Mouse (Mus musculus) liver, embryonic 13.5 days (tissue): ENCODE results near the gene Bex1. TPM values are rescaled to one million over a fixed set of nuclear protein-coding genes. Genes with fewer than 3 reads are reported as not detected.

ENCODE experiments used
- ATAC-seq: fragments of 200-750 bp; cut with Nextera tagmentation; 2 replicates; pipeline ENCODE4 v1.8.0; 2017; ENCODE audit warnings: low read depth, mild to moderate bottlenecking, moderate number of reproducible peaks, moderate library complexity
- DNase-seq: peaks from one replicate; pipeline ENCODE4 v3.0.0; 2022
- H3K27ac ChIP-seq: fragments of 300-500 bp; sonication (generic); 2 replicates; pipeline ENCODE4 v1.5.1; 2015; ENCODE audit warnings: moderate library complexity, mild to moderate bottlenecking, inconsistent platforms
- H3K27me3 ChIP-seq: fragments of 300-500 bp; sonication (generic); 2 replicates; pipeline ENCODE4 v1.6.1; 2015; ENCODE audit warnings: mild to moderate bottlenecking, inconsistent platforms
- H3K36me3 ChIP-seq: fragments of 300-500 bp; sonication (generic); 2 replicates; pipeline ENCODE4 v1.6.1; 2015; ENCODE audit warnings: mild to moderate bottlenecking, inconsistent platforms
- H3K4me1 ChIP-seq: fragments of 300-500 bp; sonication (generic); replicated peaks from 2 replicates; pipeline ENCODE4 v1.6.1; 2015; ENCODE audit warnings: inconsistent platforms
- H3K4me2 ChIP-seq: fragments of 300-500 bp; sonication (generic); 2 replicates; pipeline ENCODE4 v1.6.1; 2015; ENCODE audit warnings: inconsistent platforms, mild to moderate bottlenecking, moderate library complexity
- H3K4me3 ChIP-seq: fragments of 300-500 bp; sonication (generic); replicated peaks from 2 replicates; pipeline ENCODE4 v1.5.1; 2015; ENCODE audit warnings: mild to moderate bottlenecking, inconsistent platforms
- H3K9ac ChIP-seq: fragments of 300-500 bp; sonication (generic); 2 replicates; pipeline ENCODE4 v1.6.1; 2015; ENCODE audit warnings: mild to moderate bottlenecking, inconsistent platforms
- H3K9me3 ChIP-seq: fragments of 300-500 bp; sonication (generic); replicated peaks from 2 replicates; pipeline ENCODE4 v1.6.1; 2016; ENCODE audit warnings: inconsistent platforms
- WGBS: fragments of 180-500 bp; shearing (Covaris S2); methylation state at CpG from one replicate; pipeline ENCODE4 v1.1.7; 2015; ENCODE audit not compliant: insufficient replicate concordance; 5-methylcytosine and 5-hydroxymethylcytosine counted together
- polyA plus RNA-seq: library from polyadenylated mRNA; unstranded; fragments of >200 nt; fragmentation: Nextera tagmentation; extraction: Ambion mirVana; gene quantifications from 2 replicates; pipeline ENCODE4 v1.2.1, GENCODE M21; 2015

Gene Bex1
- polyA plus RNA-seq, 1 experiment from 2014 or later = 170 TPM

DNA sequence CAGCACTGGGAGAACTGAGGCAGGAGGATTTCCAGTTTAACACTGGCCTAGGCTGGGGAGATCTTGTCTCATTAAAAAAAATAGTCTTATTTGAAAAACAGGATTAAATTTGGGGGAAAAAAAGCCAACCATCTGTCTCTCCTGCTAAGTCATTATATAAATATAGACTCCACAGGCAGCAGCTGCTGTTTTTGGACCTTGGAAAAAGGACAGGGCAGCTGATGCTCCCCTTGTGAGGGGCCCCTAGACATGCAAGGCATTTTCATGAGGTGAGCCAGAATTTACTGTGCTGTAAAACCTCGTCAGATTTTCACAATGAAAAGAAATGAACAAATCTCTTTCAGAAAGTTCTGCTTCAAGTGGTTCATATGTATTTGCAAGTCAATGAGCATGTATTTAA lies 990 bp upstream of the Bex1 start:
- WGBS = 42% methylated on average over 1 of the region's 1 CpGs
- no peak for ATAC-seq
- no peak for DNase-seq

GRCm38 (mm10) chrX:136213396-136213795 lies 1.9 kb downstream of the Bex1 start:
- no peak overlapping the region for H3K27ac ChIP-seq
- no peaks in the 10 kb centered on the region for H3K4me1 ChIP-seq
- no peak overlapping the region for H3K4me2 ChIP-seq
- WGBS = 37% methylated on average over 2 of the region's 2 CpGs
- peaks cover 9% of the 10 kb centered on the region; the same call in 1 of the 2 replicates for H3K27me3 ChIP-seq
- H3K9ac ChIP-seq = no peak overlapping the region
- H3K9me3 ChIP-seq = no peaks in the 10 kb centered on the region
- ATAC-seq (no peak), DNase-seq (no peak)
- no peak overlapping the region for H3K4me3 ChIP-seq
- no peaks in the 10 kb centered on the region for H3K36me3 ChIP-seq

More for the DNA sequence above, 990 bp upstream of the Bex1 start:
- Histone ChIP-seq H3K36me3 (no peaks in the 10 kb centered on the region), H3K27me3 (peaks cover 9% of the 10 kb centered on the region; the same call in 1 of the 2 replicates), H3K9me3 (no peaks in the 10 kb centered on the region), H3K27ac (no peak overlapping the region), H3K9ac (no peak overlapping the region), H3K4me3 (no peak overlapping the region), H3K4me2 (no peak overlapping the region), H3K4me1 (no peaks in the 10 kb centered on the region)

GRCm38 (mm10) chrX:136204406-136204805 lies 10.9 kb downstream of the Bex1 start:
- WGBS = 53% methylated on average over 6 of the region's 6 CpGs
- DNase-seq (no peak), ATAC-seq (no peak)
- Histone ChIP-seq H3K4me1 (no peaks in the 10 kb centered on the region), H3K36me3 (no peaks in the 10 kb centered on the region), H3K4me2 (no peak overlapping the region), H3K4me3 (no peak overlapping the region), H3K9ac (no peak overlapping the region), H3K9me3 (no peaks in the 10 kb centered on the region), H3K27me3 (peaks cover 6% of the 10 kb centered on the region; the same call in 1 of the 2 replicates), H3K27ac (no peak overlapping the region)

GRCm38 (mm10) chrX:136203664-136204066 lies 11.6 kb downstream of the Bex1 start, which contains the start of gene Tceal5:
Gene Tceal5, minus strand, starts transcription at chrX:136203876.
- H3K4me3 ChIP-seq = peak within 1 kb of the TSS; percentile 35
- no peaks in the 10 kb centered on the region for H3K4me1 ChIP-seq
- no peaks in the 10 kb centered on the region for H3K9me3 ChIP-seq
- no peaks in the 10 kb centered on the region for H3K36me3 ChIP-seq
- DNase-seq (no peak), ATAC-seq (peak; percentile 39; the same call in 1 of the 2 replicates)
- H3K9ac ChIP-seq = no peak within 1 kb of the TSS
- H3K4me2 ChIP-seq = peak within 1 kb of the TSS; percentile 34
- peaks cover 6% of the 10 kb centered on the region; the same call in 1 of the 2 replicates for H3K27me3 ChIP-seq
- 16% methylated on average over 9 of the region's 9 CpGs for WGBS
- no peak within 1 kb of the TSS; the same call in 1 of the 2 replicates for H3K27ac ChIP-seq

- no peaks in the 10 kb centered on the region for H3K4me1 ChIP-seq
- WGBS = 14% methylated on average over 7 of the region's 7 CpGs
- H3K9me3 ChIP-seq = no peaks in the 10 kb centered on the region
- H3K27ac ChIP-seq = no peak overlapping the region; the same call in 1 of the 2 replicates
- H3K4me2 ChIP-seq = peak overlapping the region; percentile 34
- DNase-seq = no peak
- H3K36me3 ChIP-seq = no peaks in the 10 kb centered on the region
- H3K4me3 ChIP-seq = peak overlapping the region; percentile 35
- no peak for ATAC-seq
- no peak overlapping the region for H3K9ac ChIP-seq
- H3K27me3 ChIP-seq = peaks cover 6% of the 10 kb centered on the region; the same call in 1 of the 2 replicates
Observed at GRCm38 (mm10) chrX:136203257-136203656, 12.1 kb downstream of the Bex1 start.

DNA sequence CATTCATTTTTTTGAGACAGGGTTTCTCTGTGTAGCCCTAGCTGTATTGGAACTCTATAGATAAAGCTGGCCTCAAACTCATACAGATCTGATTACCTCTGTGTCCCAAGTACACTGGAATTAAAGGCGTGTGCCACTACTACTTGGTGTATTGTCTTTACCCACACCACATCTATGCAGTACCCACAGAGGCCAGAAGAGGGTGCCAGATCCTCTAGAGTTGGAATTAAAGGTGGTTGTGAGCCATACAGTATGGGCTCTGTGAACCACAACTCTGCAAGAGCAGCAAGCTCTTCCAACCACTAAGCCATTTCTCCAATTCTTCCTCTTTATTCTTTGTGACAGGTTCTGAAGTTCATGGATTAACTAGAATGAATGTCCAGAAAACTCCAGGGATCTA lies 18.4 kb downstream of the Bex1 start:
- H3K9ac ChIP-seq = no peak overlapping the region
- 29% methylated on average over 1 of the region's 1 CpGs for WGBS
- no peaks in the 10 kb centered on the region; the same call in 1 of the 2 replicates for H3K27me3 ChIP-seq
- no peak overlapping the region for H3K4me3 ChIP-seq
- H3K36me3 ChIP-seq = no peaks in the 10 kb centered on the region
- ATAC-seq (no peak), DNase-seq (peak; percentile 27)
- no peak overlapping the region for H3K4me2 ChIP-seq
- no peaks in the 10 kb centered on the region for H3K4me1 ChIP-seq
- no peak overlapping the region for H3K27ac ChIP-seq
- no peaks in the 10 kb centered on the region for H3K9me3 ChIP-seq

- no peak for ATAC-seq
- H3K36me3 ChIP-seq = no peaks in the 10 kb centered on the region
- 64% methylated on average over 16 of the region's 16 CpGs for WGBS
Observed at GRCm38 (mm10) chrX:136195193-136195944, 19.9 kb downstream of the Bex1 start.

GRCm38 (mm10) chrX:136183107-136183506 lies 32.2 kb downstream of the Bex1 start:
- no peak overlapping the region for H3K9ac ChIP-seq
- H3K27ac ChIP-seq = no peak overlapping the region
- H3K4me3 ChIP-seq = no peak overlapping the region
- H3K36me3 ChIP-seq = no peaks in the 10 kb centered on the region
- WGBS = 54% methylated on average over 1 of the region's 1 CpGs
- DNase-seq (no peak), ATAC-seq (no peak)
- 0 out of 2 replicates have a peak, but pooled peaks cover 3% of the 10 kb centered on the region for H3K27me3 ChIP-seq
- H3K4me1 ChIP-seq = no peaks in the 10 kb centered on the region
- no peaks in the 10 kb centered on the region for H3K9me3 ChIP-seq
- no peak overlapping the region for H3K4me2 ChIP-seq

More at GRCm38 (mm10) chrX:136195193-136195944, 19.9 kb downstream of the Bex1 start:
- no peaks in the 10 kb centered on the region for H3K27me3 ChIP-seq
- H3K4me2 ChIP-seq = no peak overlapping the region
- no peaks in the 10 kb centered on the region for H3K4me1 ChIP-seq
- no peak overlapping the region for H3K9ac ChIP-seq
- no peak for DNase-seq
- H3K4me3 ChIP-seq = no peak overlapping the region
- H3K9me3 ChIP-seq = no peaks in the 10 kb centered on the region
- no peak overlapping the region for H3K27ac ChIP-seq

DNA sequence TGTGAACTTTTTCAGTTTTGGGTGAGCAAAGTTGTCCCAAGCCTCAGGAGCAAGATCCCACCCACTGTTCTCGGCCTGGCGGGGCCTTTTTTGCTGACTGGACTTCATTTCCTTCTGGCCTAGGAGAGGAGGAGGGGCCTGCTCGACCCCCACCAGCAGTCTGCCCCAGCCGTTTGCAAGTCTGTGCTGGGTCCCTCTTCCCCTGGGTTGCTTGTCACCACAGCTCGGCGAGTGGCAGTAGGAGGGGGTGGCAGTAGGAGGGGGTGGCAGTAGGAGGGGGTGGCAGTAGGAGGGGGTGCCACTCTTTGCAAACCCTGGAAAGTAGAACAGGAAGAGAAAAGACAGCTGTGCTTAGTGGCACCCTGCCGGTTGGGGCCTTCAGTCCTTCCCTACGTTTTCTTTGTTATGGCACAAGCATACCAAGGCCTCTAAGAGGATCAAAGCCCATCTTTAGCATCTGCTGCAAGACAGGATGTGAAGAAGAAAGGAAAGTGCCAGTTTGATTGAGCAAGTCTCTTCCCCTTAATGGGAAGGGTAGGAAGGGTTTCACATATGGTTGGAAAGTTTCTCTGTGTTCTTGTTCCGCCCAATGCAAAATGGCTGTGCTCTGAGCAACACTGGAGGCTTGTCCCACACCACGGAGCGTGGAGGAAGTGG lies 34.3 kb downstream of the Bex1 start:
- H3K36me3 ChIP-seq = no peaks in the 10 kb centered on the region
- no peak for ATAC-seq
- H3K4me2 ChIP-seq = no peak overlapping the region
- DNase-seq = no peak
- WGBS = 30% methylated on average over 11 of the region's 11 CpGs
- no peak overlapping the region for H3K27ac ChIP-seq
- H3K27me3 ChIP-seq = 0 out of 2 replicates have a peak, but pooled peaks cover 3% of the 10 kb centered on the region
- H3K9me3 ChIP-seq = no peaks in the 10 kb centered on the region
- no peak overlapping the region for H3K9ac ChIP-seq
- no peak overlapping the region for H3K4me3 ChIP-seq
- no peaks in the 10 kb centered on the region for H3K4me1 ChIP-seq

DNA sequence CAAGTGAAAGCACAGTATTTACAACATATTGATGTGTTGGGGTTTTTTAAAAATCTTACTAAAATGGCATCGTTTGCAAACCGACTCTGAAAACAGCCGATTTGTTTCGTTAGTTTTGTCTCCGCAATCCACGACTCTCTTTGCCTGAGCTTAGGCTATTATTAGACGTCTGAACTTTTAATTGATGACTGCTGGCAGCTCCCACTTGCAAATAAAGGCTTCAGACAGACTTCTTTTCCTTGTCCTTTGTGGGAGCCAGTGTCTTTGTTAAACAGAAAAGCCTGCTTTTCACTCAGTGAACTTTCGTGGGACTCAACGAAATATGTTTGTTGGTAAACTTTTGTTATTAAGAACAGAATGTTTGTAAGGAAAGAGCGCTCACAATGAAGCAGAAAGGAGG lies 42.5 kb downstream of the Bex1 start:
- Histone ChIP-seq H3K27me3 (no peaks in the 10 kb centered on the region), H3K4me3 (peak overlapping the region; percentile 72), H3K36me3 (peaks cover 8% of the 10 kb centered on the region; the same call in 1 of the 2 replicates), H3K9me3 (no peaks in the 10 kb centered on the region), H3K4me1 (peaks cover 8% of the 10 kb centered on the region), H3K27ac (peak overlapping the region; percentile 29; the same call in 1 of the 2 replicates), H3K4me2 (peak overlapping the region; percentile 69), H3K9ac (peak overlapping the region; percentile 47; the same call in 1 of the 2 replicates)
- DNase-seq (no peak), ATAC-seq (no peak)
- 27% methylated on average over 10 of the region's 10 CpGs for WGBS

DNA sequence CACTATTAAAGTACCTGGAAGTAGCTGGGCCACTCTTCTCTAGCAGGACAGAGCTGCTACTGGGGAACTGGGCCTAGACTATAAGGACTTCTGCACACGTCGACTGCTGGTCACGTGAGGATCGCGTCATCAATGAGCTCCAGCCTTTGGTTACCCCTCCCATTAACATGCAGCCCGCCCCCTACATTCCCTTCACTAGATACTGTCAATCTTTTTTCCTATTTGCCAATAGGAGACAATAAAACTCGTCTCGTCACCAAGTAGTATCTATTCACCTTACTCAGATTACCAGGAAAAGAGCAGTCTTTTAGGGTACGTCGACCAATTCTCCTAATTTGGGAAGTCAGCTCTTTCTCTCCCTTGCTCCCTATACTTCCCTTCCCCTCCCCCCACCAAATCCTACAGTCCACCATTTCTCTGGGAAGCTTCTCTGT lies 43.2 kb downstream of the Bex1 start, which contains the start of gene Tceal8:
TSS of gene Tceal8 (minus strand) at position 225 of the 434 bp plus-strand sequence.
- Histone ChIP-seq H3K27me3 (no peaks in the 10 kb centered on the region), H3K4me2 (peak within 1 kb of the TSS; percentile 69), H3K27ac (peak within 1 kb of the TSS; percentile 85), H3K4me1 (peaks cover 8% of the 10 kb centered on the region), H3K4me3 (peak within 1 kb of the TSS; percentile 72), H3K9me3 (no peaks in the 10 kb centered on the region), H3K9ac (peak within 1 kb of the TSS; percentile 80), H3K36me3 (peaks cover 8% of the 10 kb centered on the region; the same call in 1 of the 2 replicates)
- WGBS = 10% methylated on average over 10 of the region's 10 CpGs
- DNase-seq = peak; percentile 70
- ATAC-seq = peak; percentile 91
